Mouse (Mus musculus) ES-Bruce4 (cell line): ENCODE data around the gene Rnf130. TPM values are rescaled to one million over a fixed set of nuclear protein-coding genes. Genes with fewer than 3 reads are reported as not detected.

Experiments
- H3K27ac ChIP-seq: 2 replicates; pipeline ENCODE4 v1.5.1; 2012; ENCODE audit warnings: low read length, inconsistent platforms; ENCODE audit not compliant: insufficient read depth
- H3K27me3 ChIP-seq: 2 replicates; pipeline ENCODE4 v1.6.1; 2012; ENCODE audit warnings: mild to moderate bottlenecking, low read length, inconsistent platforms; ENCODE audit not compliant: control insufficient read depth, poor library complexity, insufficient read depth, severe bottlenecking
- H3K36me3 ChIP-seq: 2 replicates; pipeline ENCODE4 v1.6.1; 2012; ENCODE audit warnings: inconsistent platforms, mild to moderate bottlenecking, low read length, moderate library complexity; ENCODE audit not compliant: control insufficient read depth, poor library complexity, insufficient read depth, severe bottlenecking
- H3K4me1 ChIP-seq: one replicate; pipeline ENCODE4 v1.8.1; 2011; ENCODE audit warnings: low read length; ENCODE audit not compliant: control insufficient read depth, insufficient read depth
- H3K4me3 ChIP-seq: 2 replicates; pipeline ENCODE4 v1.5.1; 2011; ENCODE audit warnings: low read depth, mild to moderate bottlenecking, low read length
- H3K9ac ChIP-seq: 2 replicates; pipeline ENCODE4 v1.6.1; 2012; ENCODE audit warnings: low read depth, mild to moderate bottlenecking, inconsistent platforms; ENCODE audit not compliant: poor library complexity, severe bottlenecking
- H3K9me3 ChIP-seq: replicated peaks from 2 replicates; pipeline ENCODE4 v1.6.1; 2012; ENCODE audit warnings: mild to moderate bottlenecking, low read length, inconsistent platforms; ENCODE audit not compliant: control insufficient read depth, poor library complexity, insufficient read depth, severe bottlenecking
- CTCF ChIP-seq: IDR thresholded peaks from one replicate; pipeline ENCODE4 v1.8.1; 2011; ENCODE audit warnings: low read depth, low read length
- EP300 ChIP-seq: IDR thresholded peaks from 2 replicates; pipeline ENCODE4 v1.6.1; 2011; ENCODE audit warnings: low read depth, low read length; ENCODE audit not compliant: insufficient read depth
- POLR2A ChIP-seq: IDR thresholded peaks from one replicate; pipeline ENCODE4 v1.8.1; 2011; ENCODE audit warnings: low read length; ENCODE audit not compliant: insufficient read depth
- polyA plus RNA-seq: library from polyadenylated mRNA; stranded (reverse); fragments of >200 nt; gene quantifications from 2 replicates; pipeline ENCODE4 v1.2.4, GENCODE M21; 2011; ENCODE audit warnings: low read depth; ENCODE audit not compliant: missing spikeins, insufficient read depth, insufficient read length

The Rnf130 gene
- polyA plus RNA-seq, 1 experiment, result 21.8 TPM

- Histone ChIP-seq H3K27ac (no peak overlapping the region), H3K9me3 (no peaks in the 10 kb centered on the region), H3K36me3 (no peaks in the 10 kb centered on the region), H3K4me3 (no peak overlapping the region), H3K4me1 (no peaks in the 10 kb centered on the region), H3K27me3 (no peaks in the 10 kb centered on the region), H3K9ac (no peak overlapping the region)
- TF ChIP-seq CTCF (no peak), POLR2A (no peak), EP300 (no peak)
Measured at GRCm38 (mm10) chr11:50041148-50041547, 16.0 kb downstream of the Rnf130 start.

- H3K27ac ChIP-seq, result no peak overlapping the region
- TF ChIP-seq EP300, result no peak
- no peak for TF ChIP-seq POLR2A
- no peak for TF ChIP-seq CTCF
- no peak overlapping the region for H3K9ac ChIP-seq
- H3K9me3 ChIP-seq, result no peaks in the 10 kb centered on the region
- no peak overlapping the region for H3K4me3 ChIP-seq
- no peaks in the 10 kb centered on the region for H3K36me3 ChIP-seq
- no peaks in the 10 kb centered on the region for H3K27me3 ChIP-seq
- no peaks in the 10 kb centered on the region for H3K4me1 ChIP-seq
Measured at GRCm38 (mm10) chr11:50042345-50042997, 17.3 kb downstream of the Rnf130 start.

GRCm38 (mm10) chr11:50044454-50044853 is 19.3 kb downstream of the Rnf130 start:
- H3K27me3 ChIP-seq, result no peaks in the 10 kb centered on the region
- no peak overlapping the region for H3K27ac ChIP-seq
- H3K4me1 ChIP-seq, result no peaks in the 10 kb centered on the region
- no peak overlapping the region for H3K9ac ChIP-seq
- no peaks in the 10 kb centered on the region for H3K9me3 ChIP-seq
- no peaks in the 10 kb centered on the region for H3K36me3 ChIP-seq
- no peak overlapping the region for H3K4me3 ChIP-seq
- TF ChIP-seq POLR2A (no peak), CTCF (no peak), EP300 (no peak)

- Histone ChIP-seq H3K4me1 (no peaks in the 10 kb centered on the region), H3K4me3 (no peak overlapping the region), H3K9ac (no peak overlapping the region), H3K36me3 (no peaks in the 10 kb centered on the region), H3K9me3 (no peaks in the 10 kb centered on the region), H3K27ac (no peak overlapping the region), H3K27me3 (no peaks in the 10 kb centered on the region)
- no peak for TF ChIP-seq POLR2A
- TF ChIP-seq CTCF, result no peak
- no peak for TF ChIP-seq EP300
Measured at GRCm38 (mm10) chr11:50047610-50048009, 22.5 kb downstream of the Rnf130 start.

- no peak overlapping the region for H3K4me3 ChIP-seq
- H3K36me3 ChIP-seq, result no peaks in the 10 kb centered on the region
- H3K4me1 ChIP-seq, result no peaks in the 10 kb centered on the region
- H3K9me3 ChIP-seq, result no peaks in the 10 kb centered on the region
- no peak overlapping the region for H3K9ac ChIP-seq
- no peaks in the 10 kb centered on the region for H3K27me3 ChIP-seq
- H3K27ac ChIP-seq, result no peak overlapping the region
- no peak for TF ChIP-seq EP300
- TF ChIP-seq CTCF, result no peak
- TF ChIP-seq POLR2A, result no peak
Measured at GRCm38 (mm10) chr11:50048115-50048514, 23.0 kb downstream of the Rnf130 start.

GRCm38 (mm10) chr11:50050392-50050791 is 25.2 kb downstream of the Rnf130 start:
- Histone ChIP-seq H3K27ac (no peak overlapping the region), H3K27me3 (no peaks in the 10 kb centered on the region), H3K36me3 (no peaks in the 10 kb centered on the region), H3K4me3 (no peak overlapping the region), H3K9me3 (no peaks in the 10 kb centered on the region), H3K9ac (no peak overlapping the region), H3K4me1 (no peaks in the 10 kb centered on the region)
- no peak for TF ChIP-seq CTCF
- no peak for TF ChIP-seq POLR2A
- TF ChIP-seq EP300, result no peak
